Mouse (Mus musculus): ENCODE measurements around the gene Gpr157. TPM values are rescaled to one million over a fixed set of nuclear protein-coding genes. Genes with fewer than 3 reads are reported as not detected.

The Gpr157 gene
- polyA plus RNA-seq, 1 experiment from 2014 or later, result 0.32 TPM

DNA sequence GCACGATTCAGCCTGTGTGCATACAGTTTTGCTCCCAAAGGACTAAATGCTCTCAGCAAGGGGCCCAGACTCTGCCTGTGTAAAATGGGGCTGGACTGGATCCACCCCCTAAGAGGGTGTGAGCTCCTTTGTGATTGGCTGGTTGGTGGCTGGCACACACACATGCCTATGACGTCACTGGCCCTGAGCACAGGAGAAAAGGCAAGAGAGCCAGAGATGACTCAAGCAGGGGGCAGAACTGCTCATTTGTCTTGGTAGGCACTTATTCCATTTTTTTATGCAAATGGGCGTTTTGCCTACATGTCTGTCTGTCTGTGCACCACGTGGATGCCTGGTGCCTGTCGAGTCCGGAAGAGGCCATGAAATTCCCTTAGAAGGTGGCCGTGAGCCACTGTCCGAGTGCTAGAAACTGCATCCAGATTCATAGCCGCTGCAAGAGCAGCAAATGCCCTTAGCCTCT, 50.9 kb downstream of the Gpr157 start:
- 24% methylated on average over 9 of the region's 9 CpGs for WGBS
- peak overlapping the region; percentile 25; the same call in 1 of the 2 replicates for H3K9ac ChIP-seq
- peak overlapping the region; percentile 31 for H3K4me3 ChIP-seq
- H3K9me3 ChIP-seq, result no peaks in the 10 kb centered on the region
- H3K36me3 ChIP-seq (replicated peaks), result no peaks in the 10 kb centered on the region
- H3K4me1 ChIP-seq, result peaks cover 16% of the 10 kb centered on the region
- ATAC-seq (replicated peaks), result peak; percentile 85
- peak overlapping the region; percentile 48 for H3K4me2 ChIP-seq
- H3K27ac ChIP-seq, result 0 out of 2 replicates have a peak overlapping the region, but pooled peaks have one; percentile 23
- no peaks in the 10 kb centered on the region for H3K27me3 ChIP-seq (replicated peaks)

DNA sequence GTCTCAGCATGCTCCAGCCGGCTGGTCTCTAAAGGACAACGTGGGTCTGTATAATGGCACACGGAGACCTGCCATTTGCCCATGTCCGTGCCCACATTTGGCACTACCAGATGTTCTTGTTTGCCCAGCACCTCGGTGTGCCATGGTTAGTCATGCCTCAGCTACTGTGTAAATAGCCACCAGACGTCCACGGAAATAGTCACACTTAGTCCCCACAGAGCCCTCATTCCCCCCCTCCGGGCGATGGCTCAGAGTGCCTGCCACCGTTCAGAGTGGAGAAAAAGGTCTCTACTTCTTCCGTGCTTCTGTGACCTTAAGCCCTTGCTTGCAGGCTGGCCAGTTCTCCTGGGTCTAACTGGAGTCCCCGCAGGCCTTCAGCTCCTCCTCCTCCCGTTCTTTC, 51.9 kb downstream of the Gpr157 start:
- ATAC-seq (replicated peaks), result no peak
- no peak overlapping the region for H3K27ac ChIP-seq
- no peaks in the 10 kb centered on the region for H3K27me3 ChIP-seq (replicated peaks)
- H3K4me2 ChIP-seq, result no peak overlapping the region
- H3K4me3 ChIP-seq, result no peak overlapping the region
- peaks cover 12% of the 10 kb centered on the region for H3K4me1 ChIP-seq
- H3K9me3 ChIP-seq, result no peaks in the 10 kb centered on the region
- H3K9ac ChIP-seq, result no peak overlapping the region
- WGBS, result 71% methylated on average over 13 of the region's 13 CpGs
- H3K36me3 ChIP-seq (replicated peaks), result no peaks in the 10 kb centered on the region

DNA sequence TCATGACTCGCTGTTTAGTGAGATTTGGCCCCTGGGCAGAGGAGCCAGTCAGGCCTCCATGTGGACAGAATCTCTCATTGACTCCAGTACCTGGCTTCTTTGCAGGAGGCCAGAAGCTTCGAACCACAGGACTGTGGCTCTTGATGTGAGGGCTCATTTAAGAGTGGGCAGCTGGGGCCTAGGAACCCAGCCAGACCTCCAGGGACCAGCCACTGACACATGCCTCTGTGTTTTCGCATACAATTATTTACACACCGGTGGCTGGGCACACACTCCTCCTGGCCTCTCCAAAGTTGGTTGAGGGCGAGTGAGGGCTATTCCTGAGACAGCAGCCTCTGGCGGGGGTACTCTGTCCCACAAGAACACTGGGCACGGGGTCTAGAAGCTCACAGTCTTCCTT, 53.2 kb downstream of the Gpr157 start:
- H3K36me3 ChIP-seq (replicated peaks), result no peaks in the 10 kb centered on the region
- H3K9me3 ChIP-seq, result no peaks in the 10 kb centered on the region
- WGBS, result 72% methylated on average over 7 of the region's 7 CpGs
- H3K4me2 ChIP-seq, result no peak overlapping the region
- H3K9ac ChIP-seq, result no peak overlapping the region
- no peak overlapping the region for H3K27ac ChIP-seq
- peaks cover 12% of the 10 kb centered on the region for H3K4me1 ChIP-seq
- no peaks in the 10 kb centered on the region for H3K27me3 ChIP-seq (replicated peaks)
- ATAC-seq (replicated peaks), result no peak
- H3K4me3 ChIP-seq, result no peak overlapping the region

DNA sequence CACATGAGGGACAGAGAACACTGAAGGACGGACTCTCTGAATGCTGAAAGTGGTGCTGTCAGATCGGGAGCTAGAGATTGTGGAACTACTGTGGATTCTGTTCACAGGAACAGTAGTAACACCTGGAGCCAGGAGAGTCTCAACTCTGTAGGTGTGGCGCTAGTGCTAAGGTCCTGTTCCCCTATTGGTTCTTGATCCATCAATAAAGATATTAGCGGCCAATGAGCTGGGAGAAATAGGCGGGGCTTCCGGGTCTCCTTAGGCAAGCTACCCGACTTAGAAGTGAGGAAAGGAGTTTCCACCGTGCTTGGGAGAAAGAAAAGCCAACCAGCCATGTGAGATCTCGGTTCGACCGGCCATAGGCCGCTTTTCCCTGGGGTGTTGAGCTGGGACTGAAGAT, 57.1 kb downstream of the Gpr157 start:
- H3K4me3 ChIP-seq, result no peak overlapping the region
- ATAC-seq (replicated peaks), result no peak

DNA sequence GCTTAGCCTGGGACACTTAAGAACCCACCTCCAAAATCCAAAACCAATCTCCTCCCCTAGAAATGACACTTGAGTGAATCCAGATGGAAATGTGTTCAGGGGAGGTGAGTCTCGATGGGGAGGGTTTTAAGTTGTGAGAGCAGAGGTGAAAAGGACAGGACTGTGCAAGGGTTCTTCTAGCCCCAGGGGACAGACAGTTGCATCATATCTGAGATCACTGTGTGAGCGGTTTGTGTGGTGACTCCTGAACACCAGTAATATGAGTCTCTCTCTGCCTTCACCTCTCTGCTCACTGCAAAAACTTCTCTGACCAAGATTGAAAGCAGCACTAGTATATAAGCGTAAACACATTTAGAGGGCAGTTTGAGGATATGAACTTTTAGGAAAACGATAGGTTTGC, 59.1 kb downstream of the Gpr157 start:
- no peak for ATAC-seq (replicated peaks)
- H3K9ac ChIP-seq, result no peak overlapping the region
- no peak overlapping the region for H3K4me2 ChIP-seq
- H3K36me3 ChIP-seq (replicated peaks), result no peaks in the 10 kb centered on the region
- no peaks in the 10 kb centered on the region for H3K27me3 ChIP-seq (replicated peaks)
- no peak overlapping the region for H3K27ac ChIP-seq
- H3K9me3 ChIP-seq, result no peaks in the 10 kb centered on the region
- 86% methylated on average over 4 of the region's 4 CpGs for WGBS
- H3K4me3 ChIP-seq, result no peak overlapping the region
- H3K4me1 ChIP-seq, result no peaks in the 10 kb centered on the region

More for the DNA sequence above, 57.1 kb downstream of the Gpr157 start:
- Histone ChIP-seq H3K27ac (no peak overlapping the region), H3K27me3 (replicated peaks) (no peaks in the 10 kb centered on the region), H3K4me2 (no peak overlapping the region), H3K4me1 (no peaks in the 10 kb centered on the region), H3K36me3 (replicated peaks) (no peaks in the 10 kb centered on the region), H3K9me3 (no peaks in the 10 kb centered on the region), H3K9ac (no peak overlapping the region)
- 18% methylated on average over 12 of the region's 12 CpGs for WGBS

DNA sequence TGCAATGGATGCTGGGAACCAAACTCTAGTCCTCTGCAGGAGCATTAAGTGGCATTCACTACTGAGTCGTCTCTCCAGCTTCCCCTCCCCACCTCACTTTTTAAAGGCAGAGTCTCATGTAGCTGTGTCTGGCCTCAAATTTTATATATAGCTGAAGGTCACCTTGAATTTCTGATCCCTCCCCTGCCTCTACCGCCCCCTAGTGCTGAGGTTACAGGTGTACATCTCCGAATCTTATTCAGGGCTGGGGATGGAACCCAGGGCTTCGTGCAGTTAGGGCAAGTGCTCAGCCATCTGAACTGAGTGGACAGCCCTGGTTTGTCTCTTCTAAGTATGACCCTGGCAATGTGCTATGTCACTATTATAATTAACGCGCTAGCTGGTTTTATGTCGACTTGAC, 63.9 kb downstream of the Gpr157 start:
- H3K36me3 ChIP-seq (replicated peaks), result no peaks in the 10 kb centered on the region
- H3K4me1 ChIP-seq, result no peaks in the 10 kb centered on the region
- H3K9me3 ChIP-seq, result no peaks in the 10 kb centered on the region
- H3K9ac ChIP-seq, result no peak overlapping the region
- 81% methylated on average over 7 of the region's 7 CpGs for WGBS
- H3K27ac ChIP-seq, result no peak overlapping the region
- no peak overlapping the region for H3K4me3 ChIP-seq
- 0 out of 2 replicates have a peak, but pooled peaks cover 3% of the 10 kb centered on the region for H3K27me3 ChIP-seq (replicated peaks)
- H3K4me2 ChIP-seq, result no peak overlapping the region
- ATAC-seq (replicated peaks), result no peak

DNA sequence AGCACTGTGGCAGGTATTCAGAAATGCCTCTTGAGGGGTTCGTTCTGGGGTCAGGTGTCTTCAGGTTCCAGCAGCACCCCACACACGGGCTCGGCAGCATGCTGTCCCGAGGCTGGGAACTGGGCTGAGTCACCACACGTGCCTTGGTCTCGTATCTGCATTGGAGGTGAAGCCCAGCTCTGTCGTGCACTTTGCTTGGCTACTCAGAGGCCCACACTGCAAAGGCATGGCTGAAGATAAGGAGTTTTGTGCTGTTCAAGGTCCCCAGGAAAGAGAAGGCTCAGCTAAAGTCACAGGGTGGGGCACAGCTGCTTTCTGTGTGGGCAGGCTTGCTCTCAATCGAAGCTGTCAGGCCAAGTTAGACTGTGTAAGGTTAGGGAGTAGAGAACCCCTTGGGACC, 65.3 kb downstream of the Gpr157 start:
- no peak for ATAC-seq (replicated peaks)
- 88% methylated on average over 8 of the region's 8 CpGs for WGBS
- Histone ChIP-seq H3K36me3 (replicated peaks) (no peaks in the 10 kb centered on the region), H3K27me3 (replicated peaks) (0 out of 2 replicates have a peak, but pooled peaks cover 3% of the 10 kb centered on the region), H3K4me3 (no peak overlapping the region), H3K4me2 (no peak overlapping the region), H3K9me3 (no peaks in the 10 kb centered on the region), H3K9ac (no peak overlapping the region), H3K27ac (no peak overlapping the region), H3K4me1 (no peaks in the 10 kb centered on the region)

DNA sequence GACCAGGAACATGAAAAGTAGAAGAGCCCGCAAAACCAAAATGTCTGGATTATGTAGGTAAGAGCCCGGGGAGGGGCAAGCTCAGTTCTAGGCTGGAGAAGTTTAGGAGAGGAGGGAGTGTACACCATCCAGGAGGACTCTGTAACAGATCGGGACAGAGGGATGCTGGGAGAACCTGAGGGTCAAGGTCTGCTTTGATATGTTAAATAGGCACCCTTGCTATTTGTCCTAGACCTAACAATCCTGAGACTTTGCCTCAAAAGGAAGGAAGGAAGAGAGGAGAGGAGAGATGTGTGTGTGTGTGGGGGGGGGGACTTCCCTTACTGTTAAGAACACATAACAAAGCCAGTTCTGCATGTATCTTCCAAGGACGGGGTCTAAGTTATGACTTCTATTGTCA, 68.1 kb downstream of the Gpr157 start:
- Histone ChIP-seq H3K4me1 (no peaks in the 10 kb centered on the region), H3K4me3 (no peak overlapping the region), H3K9me3 (no peaks in the 10 kb centered on the region), H3K4me2 (no peak overlapping the region), H3K27ac (no peak overlapping the region), H3K27me3 (replicated peaks) (0 out of 2 replicates have a peak, but pooled peaks cover 3% of the 10 kb centered on the region), H3K36me3 (replicated peaks) (no peaks in the 10 kb centered on the region), H3K9ac (no peak overlapping the region)
- WGBS, result 78% methylated on average over 4 of the region's 4 CpGs
- ATAC-seq (replicated peaks), result no peak

MicroRNA genes within 50 kb of the gene (microRNA counts, 519-probe panel; counts per million panel counts)
- 2,419 counts per million, percentile 45 among the panel's probes with 10 or more counts for microRNA mmu-miR-34a

Small RNA genes within 50 kb of the gene (microRNA-seq; reads per million reads assigned to microRNA genes)
- gene Mir34a, result 45.1 reads per million, percentile 45 among the genes with 10 or more reads in this experiment

Other genes starting within 250 kb of the Gpr157 start
- 4.8 and 5.2 TPM in 2 replicates for gene Spsb1, start 132.3 kb upstream of the Gpr157 start, polyA plus RNA-seq (2015; fragmentation: Nextera tagmentation; extraction: Ambion mirVana)
- 2.5 and 3.1 TPM in 2 replicates for gene H6pd, start 78.3 kb upstream of the Gpr157 start, polyA plus RNA-seq (2015; fragmentation: Nextera tagmentation; extraction: Ambion mirVana)
- 1.6 and 2.9 TPM in 2 replicates for gene Slc2a5, start 31.9 kb downstream of the Gpr157 start, polyA plus RNA-seq (2015; fragmentation: Nextera tagmentation; extraction: Ambion mirVana)
- not detected in 2 replicates for gene Slc2a7, start 61.6 kb downstream of the Gpr157 start, polyA plus RNA-seq (2015; fragmentation: Nextera tagmentation; extraction: Ambion mirVana)
- gene Car6, start 114.0 kb downstream of the Gpr157 start, polyA plus RNA-seq (2015; fragmentation: Nextera tagmentation; extraction: Ambion mirVana), result not detected in 2 replicates
- 1,044 and 1,060 TPM in 2 replicates for gene Eno1, start 149.4 kb downstream of the Gpr157 start, polyA plus RNA-seq (2015; fragmentation: Nextera tagmentation; extraction: Ambion mirVana)
- 32.1 and 37.4 TPM in 2 replicates for gene Rere, start 194.3 kb downstream of the Gpr157 start, polyA plus RNA-seq (2015; fragmentation: Nextera tagmentation; extraction: Ambion mirVana)